Mouse (Mus musculus) forebrain, embryonic 16.5 days (tissue): Measurements from ENCODE around the gene Tmcc3. TPM values are rescaled to one million over a fixed set of nuclear protein-coding genes. Genes with fewer than 3 reads are reported as not detected.

Source experiments
- ATAC-seq: fragments of 200-750 bp; cut with Nextera tagmentation; 2 replicates; pipeline ENCODE4 v1.8.0; 2017; ENCODE audit warnings: mild to moderate bottlenecking, moderate library complexity
- H3K27ac ChIP-seq: fragments of 300-500 bp; sonication (generic); 2 replicates; pipeline ENCODE4 v1.5.1; 2014; ENCODE audit warnings: low read length, control low read depth
- H3K27me3 ChIP-seq: fragments of 300-500 bp; sonication (generic); replicated peaks from 2 replicates; pipeline ENCODE4 v1.6.1; 2014; ENCODE audit warnings: low read length; ENCODE audit not compliant: control insufficient read depth, insufficient read depth
- H3K36me3 ChIP-seq: fragments of 300-500 bp; sonication (generic); 2 replicates; pipeline ENCODE4 v1.6.1; 2014; ENCODE audit not compliant: control insufficient read depth, insufficient read depth
- H3K4me1 ChIP-seq: fragments of 300-500 bp; sonication (generic); replicated peaks from 2 replicates; pipeline ENCODE4 v1.6.1; 2014; ENCODE audit warnings: low read length; ENCODE audit not compliant: control insufficient read depth, insufficient read depth
- H3K4me2 ChIP-seq: fragments of 300-500 bp; sonication (generic); 2 replicates; pipeline ENCODE4 v1.6.1; 2014; ENCODE audit warnings: mild to moderate bottlenecking, low read length, control low read depth
- H3K4me3 ChIP-seq: fragments of 300-500 bp; sonication (generic); replicated peaks from 2 replicates; pipeline ENCODE4 v1.5.1; 2014; ENCODE audit warnings: mild to moderate bottlenecking, low read length, control low read depth
- H3K9ac ChIP-seq: fragments of 300-500 bp; sonication (generic); replicated peaks from 2 replicates; pipeline ENCODE4 v1.6.1; 2014; ENCODE audit warnings: low read depth, low read length, control low read depth
- H3K9me3 ChIP-seq: fragments of 300-500 bp; sonication (generic); 2 replicates; pipeline ENCODE4 v1.6.1; 2016; ENCODE audit warnings: low read length; ENCODE audit not compliant: control insufficient read depth
- WGBS: fragments of 180-500 bp; shearing (Covaris S2); extraction: QIAGEN DNeasy Blood & Tissue Kit; methylation state at CpG from one replicate; pipeline ENCODE4 v1.1.7; 2014; 5-methylcytosine and 5-hydroxymethylcytosine counted together
- polyA plus RNA-seq: library from polyadenylated mRNA; unstranded; fragments of >200 nt; fragmentation: Nextera tagmentation; extraction: Ambion mirVana; gene quantifications from 2 replicates; pipeline ENCODE4 v1.2.1, GENCODE M21; 2015

Tmcc3 gene
- polyA plus RNA-seq, 1 experiment from 2014 or later, result 6.8 TPM

- Histone ChIP-seq H3K27me3 (no peaks in the 10 kb centered on the region), H3K4me3 (no peak overlapping the region), H3K9me3 (no peaks in the 10 kb centered on the region), H3K9ac (no peak overlapping the region), H3K4me1 (0 out of 2 replicates have a peak, but pooled peaks cover 2% of the 10 kb centered on the region), H3K36me3 (no peaks in the 10 kb centered on the region), H3K27ac (no peak overlapping the region), H3K4me2 (no peak overlapping the region)
- ATAC-seq, result no peak
- 96% methylated on average over 7 of the region's 7 CpGs for WGBS
These were observed 40.6 kb downstream of the Tmcc3 start for GRCm38 (mm10) chr10:94352172-94352876.

GRCm38 (mm10) chr10:94352877-94353853 is 41.4 kb downstream of the Tmcc3 start:
- ATAC-seq, result no peak
- Histone ChIP-seq H3K9me3 (no peaks in the 10 kb centered on the region), H3K4me3 (no peak overlapping the region), H3K27me3 (no peaks in the 10 kb centered on the region), H3K36me3 (no peaks in the 10 kb centered on the region), H3K9ac (no peak overlapping the region), H3K4me1 (0 out of 2 replicates have a peak, but pooled peaks cover 2% of the 10 kb centered on the region), H3K4me2 (no peak overlapping the region), H3K27ac (no peak overlapping the region)
- 90% methylated on average over 9 of the region's 9 CpGs for WGBS

GRCm38 (mm10) chr10:94354005-94354404 is 42.3 kb downstream of the Tmcc3 start:
- H3K27me3 ChIP-seq, result no peaks in the 10 kb centered on the region
- H3K4me1 ChIP-seq, result 0 out of 2 replicates have a peak, but pooled peaks cover 2% of the 10 kb centered on the region
- H3K36me3 ChIP-seq, result no peaks in the 10 kb centered on the region
- no peak overlapping the region for H3K9ac ChIP-seq
- no peak overlapping the region for H3K27ac ChIP-seq
- H3K4me2 ChIP-seq, result no peak overlapping the region
- WGBS, result 81% methylated on average over 4 of the region's 4 CpGs
- no peak for ATAC-seq
- H3K9me3 ChIP-seq, result no peaks in the 10 kb centered on the region
- no peak overlapping the region for H3K4me3 ChIP-seq

- Histone ChIP-seq H3K9ac (no peak overlapping the region), H3K36me3 (no peaks in the 10 kb centered on the region), H3K4me2 (no peak overlapping the region), H3K27ac (no peak overlapping the region), H3K27me3 (no peaks in the 10 kb centered on the region), H3K9me3 (no peaks in the 10 kb centered on the region), H3K4me1 (0 out of 2 replicates have a peak, but pooled peaks cover 2% of the 10 kb centered on the region), H3K4me3 (no peak overlapping the region)
- 76% methylated on average over 3 of the region's 3 CpGs for WGBS
- no peak for ATAC-seq
These were observed 42.7 kb downstream of the Tmcc3 start for GRCm38 (mm10) chr10:94354427-94354826.

GRCm38 (mm10) chr10:94356504-94357169 is 44.9 kb downstream of the Tmcc3 start:
- Histone ChIP-seq H3K27me3 (no peaks in the 10 kb centered on the region), H3K4me1 (no peaks in the 10 kb centered on the region), H3K27ac (no peak overlapping the region), H3K4me3 (no peak overlapping the region), H3K9me3 (no peaks in the 10 kb centered on the region), H3K4me2 (no peak overlapping the region), H3K36me3 (no peaks in the 10 kb centered on the region), H3K9ac (no peak overlapping the region)
- no peak for ATAC-seq
- WGBS, result 88% methylated on average over 13 of the region's 13 CpGs

- H3K9me3 ChIP-seq, result no peaks in the 10 kb centered on the region
- H3K27ac ChIP-seq, result no peak overlapping the region
- WGBS, result 66% methylated on average over 1 of the region's 1 CpGs
- no peaks in the 10 kb centered on the region for H3K27me3 ChIP-seq
- no peaks in the 10 kb centered on the region for H3K36me3 ChIP-seq
- no peak overlapping the region for H3K4me3 ChIP-seq
- no peak overlapping the region for H3K4me2 ChIP-seq
- H3K4me1 ChIP-seq, result no peaks in the 10 kb centered on the region
- H3K9ac ChIP-seq, result no peak overlapping the region
- no peak for ATAC-seq
These were observed 48.9 kb downstream of the Tmcc3 start for GRCm38 (mm10) chr10:94360664-94361063.

GRCm38 (mm10) chr10:94371293-94371692 is 59.5 kb downstream of the Tmcc3 start:
- Histone ChIP-seq H3K27me3 (no peaks in the 10 kb centered on the region), H3K9ac (no peak overlapping the region)
- peak; percentile 81 for ATAC-seq

GRCm38 (mm10) chr10:94376941-94377340 is 65.2 kb downstream of the Tmcc3 start:
- 62% methylated on average over 4 of the region's 4 CpGs for WGBS
- no peak overlapping the region for H3K27ac ChIP-seq

More at GRCm38 (mm10) chr10:94371293-94371692, 59.5 kb downstream of the Tmcc3 start:
- Histone ChIP-seq H3K4me2 (no peak overlapping the region), H3K36me3 (no peaks in the 10 kb centered on the region), H3K4me3 (no peak overlapping the region), H3K27ac (peak overlapping the region; percentile 5; the same call in 1 of the 2 replicates), H3K9me3 (no peaks in the 10 kb centered on the region), H3K4me1 (0 out of 2 replicates have a peak, but pooled peaks cover 2% of the 10 kb centered on the region)
- 51% methylated on average over 2 of the region's 2 CpGs for WGBS

More at GRCm38 (mm10) chr10:94376941-94377340, 65.2 kb downstream of the Tmcc3 start:
- Histone ChIP-seq H3K27me3 (no peaks in the 10 kb centered on the region), H3K36me3 (no peaks in the 10 kb centered on the region), H3K4me2 (no peak overlapping the region), H3K9ac (no peak overlapping the region), H3K9me3 (no peaks in the 10 kb centered on the region; the same call in 1 of the 2 replicates), H3K4me1 (peaks cover 11% of the 10 kb centered on the region), H3K4me3 (no peak overlapping the region)
- no peak for ATAC-seq
